Mouse (Mus musculus): ENCODE results near the gene Mlst8.

The Mlst8 gene

DNA sequence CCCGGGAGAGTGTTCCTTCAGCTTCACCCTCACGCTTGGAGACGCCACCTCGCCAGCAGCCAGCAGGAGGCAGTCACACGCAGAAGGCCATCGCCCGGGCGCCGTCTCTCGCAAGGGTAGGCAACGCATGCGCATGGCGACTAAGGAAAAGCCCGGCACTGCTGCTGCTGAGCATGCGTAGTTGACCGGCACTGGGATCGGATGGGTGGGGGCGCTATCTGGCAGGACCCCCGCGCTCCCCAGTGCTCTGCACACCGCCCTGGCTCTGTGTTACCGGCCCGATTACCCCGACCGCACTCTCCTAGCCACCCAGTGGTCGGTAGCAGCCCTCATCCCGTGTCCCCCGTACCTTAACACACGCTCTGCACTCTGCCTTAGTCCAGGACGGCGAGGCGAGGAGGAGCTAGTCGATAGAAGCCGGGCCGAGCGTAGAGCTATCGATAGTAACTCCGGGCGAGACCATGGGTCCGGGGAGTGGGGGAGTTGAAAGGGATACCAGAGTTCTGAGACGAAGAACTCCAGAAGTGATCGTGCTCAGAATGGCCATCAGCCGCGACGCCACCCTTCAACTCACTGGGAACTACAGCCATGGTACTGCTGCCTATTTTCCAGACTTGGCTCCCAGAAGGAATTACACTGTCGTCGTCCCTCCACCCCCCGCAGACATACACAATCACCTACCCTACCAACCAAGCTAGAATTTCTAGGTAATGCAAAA is at the start of gene Mlst8:
Mlst8 (minus strand) TSS at position 416 of the 718 bp plus-strand sequence.
- DNase-seq (ENCODE audit: low spot score): peak; percentile 98

GRCm38 (mm10) chr17:24528560-24528918 is 49.7 kb upstream of the Mlst8 start:
- DNase-seq (ENCODE audit: low spot score): no peak

GRCm38 (mm10) chr17:24527723-24528559 is 49.1 kb upstream of the Mlst8 start, which contains the start of gene Traf7:
Traf7 (minus strand) TSS chr17:24527938.
- peak; percentile 97 for DNase-seq (ENCODE audit: low spot score)

DNA sequence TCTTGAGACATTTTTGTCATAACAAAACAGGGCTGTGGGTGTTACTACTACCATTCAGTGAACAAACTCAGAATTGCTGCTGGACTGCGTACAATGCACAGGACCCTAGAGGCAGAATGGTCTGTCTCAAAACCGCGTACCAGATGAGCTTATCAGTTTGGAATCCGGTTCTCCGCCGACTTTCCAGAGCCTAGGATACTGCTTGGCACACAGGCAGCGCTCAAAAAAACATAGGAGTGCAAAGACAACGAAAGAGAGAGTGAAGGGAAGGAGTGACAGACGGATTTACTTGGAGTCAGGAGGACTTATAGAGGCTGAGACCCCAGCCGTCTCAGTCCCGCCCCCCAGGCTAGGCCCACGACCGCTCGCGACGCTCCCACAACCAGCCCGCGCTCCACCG is 48.4 kb upstream of the Mlst8 start:
- no peak for DNase-seq (ENCODE audit: low spot score)

GRCm38 (mm10) chr17:24524734-24525133 is 45.9 kb upstream of the Mlst8 start:
- no peak for DNase-seq (ENCODE audit: low spot score)

DNA sequence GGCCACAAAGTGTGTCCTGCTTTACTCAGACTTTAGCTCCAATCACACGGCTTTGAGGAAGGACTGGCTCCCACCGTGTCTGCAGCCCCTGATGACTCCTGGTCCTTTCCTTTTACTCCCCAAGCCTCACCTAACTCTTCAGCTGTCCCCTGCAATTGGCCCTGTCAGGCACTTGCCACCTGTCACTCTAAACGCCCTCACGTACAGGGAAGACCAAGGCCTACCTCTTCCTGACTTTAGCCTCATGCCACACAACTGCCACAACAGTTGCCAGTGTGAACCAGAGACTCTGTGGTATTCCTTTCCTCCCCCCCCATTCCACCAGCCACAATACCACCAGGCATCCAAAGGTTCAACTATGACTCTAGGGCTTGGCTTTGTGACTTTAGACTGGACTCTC is 41.6 kb upstream of the Mlst8 start:
- DNase-seq (ENCODE audit: low spot score): no peak

DNA sequence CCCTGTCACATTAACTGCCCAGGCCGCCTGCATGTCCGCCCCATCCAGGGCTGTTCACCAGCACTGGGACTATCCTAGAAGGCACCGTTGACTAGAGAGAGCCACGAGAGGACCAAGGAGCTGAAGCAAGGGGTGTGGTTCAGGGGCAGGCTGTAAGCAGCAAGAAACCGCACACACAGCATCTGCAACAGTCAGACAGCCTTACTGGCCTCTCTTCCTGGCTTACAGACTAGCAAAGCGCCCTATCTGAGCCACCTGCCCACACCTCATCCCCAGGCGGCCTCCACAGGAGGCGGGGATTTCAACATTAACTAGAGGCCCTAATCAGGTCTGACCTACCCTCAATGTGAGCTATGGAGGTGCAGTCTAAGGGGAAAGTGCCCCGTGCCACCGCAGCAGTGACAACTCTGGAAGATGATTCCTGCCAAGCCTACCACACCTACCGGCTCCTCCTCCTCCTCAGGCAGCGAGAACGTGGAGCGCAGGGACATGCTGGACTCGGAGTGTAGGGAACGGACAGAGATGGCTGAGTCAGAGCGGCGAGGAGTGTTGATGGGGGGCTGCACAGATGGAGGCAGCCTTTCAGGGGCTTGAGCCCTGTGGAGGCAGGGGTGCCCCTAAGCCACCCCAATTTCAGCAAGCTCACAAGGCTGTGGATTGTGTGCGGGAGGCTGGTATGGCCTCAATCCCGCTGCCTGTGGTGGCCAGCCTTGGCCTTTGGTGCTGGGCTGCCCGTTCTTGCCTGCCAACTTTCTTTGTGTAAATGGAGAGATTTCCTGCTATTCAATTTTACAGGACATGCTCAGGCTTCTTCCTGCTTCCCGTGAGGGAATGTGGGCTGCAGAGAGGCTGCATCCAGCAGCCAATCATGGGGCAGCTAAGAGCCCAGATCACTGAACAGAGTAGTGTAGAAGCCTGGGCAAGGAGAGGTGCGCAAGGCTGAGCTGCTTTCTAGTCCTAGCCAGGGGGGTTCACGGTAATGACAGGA is 35.7 kb upstream of the Mlst8 start:
- no peak for DNase-seq (ENCODE audit: low spot score)

DNA sequence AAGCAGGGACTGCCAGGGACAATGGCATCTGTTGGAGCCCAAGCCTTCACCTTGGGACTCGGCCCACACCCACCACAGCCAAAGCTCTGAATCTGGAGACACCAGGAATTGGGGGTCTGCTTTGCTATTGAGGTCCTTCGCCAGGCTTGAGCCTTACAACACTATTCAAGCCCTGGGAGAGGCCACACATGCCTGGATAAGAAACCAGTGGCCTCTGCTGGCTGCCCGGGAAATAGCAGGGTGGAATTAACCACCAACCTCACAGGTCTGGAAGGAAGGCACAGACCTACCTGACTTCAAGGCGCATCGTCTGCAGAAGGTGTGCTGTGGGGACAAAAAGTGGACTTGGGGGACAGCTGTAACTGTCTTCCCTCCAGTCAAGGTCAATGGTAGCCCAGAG is 34.7 kb upstream of the Mlst8 start:
- peak; percentile 76 for DNase-seq (ENCODE audit: low spot score)

GRCm38 (mm10) chr17:24507806-24508460 is 29.1 kb upstream of the Mlst8 start:
- no peak for DNase-seq (ENCODE audit: low spot score)

GRCm38 (mm10) chr17:24507129-24507664 is 28.3 kb upstream of the Mlst8 start:
- no peak for DNase-seq (ENCODE audit: low spot score)

GRCm38 (mm10) chr17:24506332-24507070 is 27.6 kb upstream of the Mlst8 start:
- peak; percentile 49 for DNase-seq (ENCODE audit: low spot score)

DNA sequence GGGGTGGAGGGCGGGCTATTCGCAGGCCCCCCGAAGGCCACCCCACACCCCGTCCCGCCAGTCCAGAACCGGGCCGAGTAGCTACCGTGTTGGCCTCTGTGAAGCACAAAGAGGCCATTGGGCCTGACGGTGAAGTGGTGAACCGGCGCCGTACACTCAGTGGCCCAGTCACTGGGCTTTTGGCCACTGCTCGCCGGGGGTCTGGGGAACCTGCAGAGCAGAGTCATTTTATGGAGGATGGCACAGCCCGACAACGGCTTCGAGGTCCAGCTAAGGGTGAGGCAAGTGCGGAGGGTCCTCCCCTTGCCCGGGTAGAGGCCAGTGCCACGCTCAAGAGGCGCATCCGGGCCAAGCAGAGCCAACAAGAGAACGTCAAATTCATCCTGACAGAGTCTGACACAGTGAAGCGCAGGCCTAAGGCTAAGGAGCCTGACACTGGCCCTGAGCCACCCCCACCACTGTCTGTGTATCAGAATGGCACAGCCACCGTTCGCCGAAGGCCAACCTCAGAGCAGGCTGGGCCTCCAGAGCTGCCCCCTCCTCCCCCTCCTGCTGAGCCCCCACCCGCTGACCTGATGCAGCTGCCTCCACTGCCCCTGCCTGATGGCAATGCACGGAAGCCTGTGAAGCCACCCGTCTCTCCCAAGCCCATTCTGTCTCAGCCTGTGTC is 26.5 kb upstream of the Mlst8 start:
- DNase-seq (ENCODE audit: low spot score): no peak

GRCm38 (mm10) chr17:24504085-24504484 is 25.2 kb upstream of the Mlst8 start:
- no peak for DNase-seq (ENCODE audit: low spot score)

- DNase-seq (ENCODE audit: low spot score): no peak
Observed at GRCm38 (mm10) chr17:24502208-24502607, 23.3 kb upstream of the Mlst8 start.

DNA sequence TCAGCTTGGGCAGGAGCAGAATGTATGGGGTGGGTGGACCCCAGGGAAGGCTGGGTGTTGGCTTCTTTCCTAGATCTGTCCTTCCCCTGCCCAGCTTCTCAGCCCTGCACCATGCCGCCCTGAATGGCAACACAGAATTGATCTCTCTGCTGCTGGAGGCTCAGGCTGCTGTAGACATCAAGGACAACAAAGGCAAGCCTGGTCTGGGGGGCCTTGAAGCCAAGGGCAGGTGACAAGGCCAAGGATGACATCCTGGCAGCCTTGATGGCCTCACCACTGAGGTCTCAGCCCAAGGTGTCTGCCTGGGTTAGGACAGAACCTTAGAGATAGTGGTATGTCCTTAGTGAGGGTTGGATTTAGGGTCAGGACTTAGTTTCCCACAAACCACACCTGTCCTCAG is 17.1 kb upstream of the Mlst8 start:
- no peak for DNase-seq (ENCODE audit: low spot score)

GRCm38 (mm10) chr17:24495443-24495842 is 16.6 kb upstream of the Mlst8 start:
- DNase-seq (ENCODE audit: low spot score): peak; percentile 80

GRCm38 (mm10) chr17:24494627-24495335 is 15.9 kb upstream of the Mlst8 start:
- peak; percentile 81 for DNase-seq (ENCODE audit: low spot score)

- DNase-seq (ENCODE audit: low spot score): no peak
Observed at GRCm38 (mm10) chr17:24490399-24490798, 11.5 kb upstream of the Mlst8 start.

GRCm38 (mm10) chr17:24489265-24490030 is 10.6 kb upstream of the Mlst8 start:
- no peak for DNase-seq (ENCODE audit: low spot score)

All from layer of hippocampus, adult 11-12 months (tissue).